Mouse (Mus musculus): Measurements from ENCODE around the gene AI182371.

DNA sequence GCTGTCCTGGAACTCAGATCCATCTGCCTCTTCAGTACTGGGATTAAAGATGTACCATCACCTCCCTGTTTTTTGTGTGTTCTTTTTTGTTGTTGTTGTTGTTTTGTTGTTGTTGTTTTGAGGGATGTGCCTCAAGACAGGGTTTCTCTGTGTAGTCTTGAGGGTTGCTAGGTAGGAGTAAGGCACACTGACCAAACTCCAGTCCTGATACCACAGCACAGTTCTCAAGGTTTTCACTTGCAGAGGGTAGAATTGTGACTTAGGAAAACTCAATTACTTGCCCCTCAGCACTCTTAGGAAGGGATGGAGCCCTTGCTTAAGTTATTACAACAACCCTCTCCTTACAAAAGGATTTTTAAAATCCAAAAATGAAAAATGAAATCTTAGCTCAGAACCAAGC, 30.1 kb upstream of the AI182371 start:
- TF ChIP-seq POLR2A (IDR thresholded peaks at IDR 0.05; ENCODE audit: low read depth, low read length), result no peak
- no peak for TF ChIP-seq CTCF (IDR thresholded peaks at IDR 0.05; ENCODE audit: extremely low read depth, insufficient read length, insufficient replicate concordance, low read depth, low read length)

Data from small intestine, adult 2 months (tissue).